Mouse (Mus musculus) CH12.LX (cell line): Measurements from ENCODE around the gene Gm20458. TPM values are rescaled to one million over a fixed set of nuclear protein-coding genes. Genes with fewer than 3 reads are reported as not detected.

Experiments
- DNase-seq: peaks from one replicate; pipeline ENCODE4 v3.0.0-alpha.2; 2013; ENCODE audit errors: extremely low read depth
- H3K27ac ChIP-seq: 2 replicates; pipeline ENCODE4 v1.5.1; 2012; ENCODE audit warnings: low read depth, mild to moderate bottlenecking, control low read depth, moderate library complexity; ENCODE audit not compliant: insufficient read depth
- H3K27me3 ChIP-seq: replicated peaks from 2 replicates; pipeline ENCODE3; 2012; ENCODE audit warnings: inconsistent platforms
- H3K36me3 ChIP-seq, 2 experiments: replicated peaks in 1 of 2; 2 replicates each; pipeline versions ENCODE3 to v1.6.1; 2012; ENCODE audit warnings: inconsistent platforms in 1 of 2, low read length in 1 of 2, mild to moderate bottlenecking in 1 of 2, mixed read lengths in 1 of 2, moderate library complexity in 1 of 2; ENCODE audit not compliant: control insufficient read depth in 1 of 2, insufficient read depth in 1 of 2
- H3K4me1 ChIP-seq, 2 experiments: 2 replicates each; pipeline ENCODE4 v1.6.1; 2012; ENCODE audit warnings: inconsistent platforms in 1 of 2, moderate library complexity in 1 of 2; ENCODE audit not compliant: insufficient read depth in 2 of 2, control insufficient read depth in 1 of 2
- H3K4me2 ChIP-seq: 2 replicates; pipeline ENCODE4 v1.6.1; 2012; ENCODE audit warnings: low read depth, mild to moderate bottlenecking, control low read depth; ENCODE audit not compliant: poor library complexity, insufficient read depth, severe bottlenecking
- H3K4me3 ChIP-seq, 3 experiments: fragments of 150-350 bp in 1 of 3; sonication (generic) in 1 of 3; replicated peaks in 1 of 3; 2 replicates each; pipeline versions ENCODE3 to v1.5.1; 2011 to 2012; ENCODE audit warnings: low read depth in 2 of 3, low read length in 2 of 3, mild to moderate bottlenecking in 2 of 3, moderate library complexity in 2 of 3, control low read depth in 1 of 3, improper control_type of control experiment in 1 of 3, inconsistent platforms in 1 of 3, mixed read lengths in 1 of 3; ENCODE audit not compliant: poor library complexity in 1 of 3
- H3K79me2 ChIP-seq: replicated peaks from 2 replicates; pipeline ENCODE4 v1.6.1; 2012; ENCODE audit warnings: mild to moderate bottlenecking, moderate library complexity; ENCODE audit not compliant: control insufficient read depth, poor library complexity, insufficient read depth, severe bottlenecking; ENCODE audit errors: extremely low read depth
- H3K9ac ChIP-seq: 2 replicates; pipeline ENCODE4 v1.6.1; 2012; ENCODE audit warnings: low read depth, mild to moderate bottlenecking, control low read depth, moderate library complexity; ENCODE audit not compliant: insufficient read depth
- H3K9me3 ChIP-seq: replicated peaks from 2 replicates; pipeline ENCODE3; 2012; ENCODE audit warnings: low read length, inconsistent platforms, mixed read lengths
- CHD2 ChIP-seq: IDR thresholded peaks from 2 replicates; pipeline ENCODE4 v1.6.1; 2011; ENCODE audit warnings: low read length, improper control_type of control experiment
- CTCF ChIP-seq, 2 experiments: IDR thresholded peaks in 1 of 2; conservative IDR thresholded peaks in 1 of 2; 2 replicates each; pipeline ENCODE4 v1.5.1; 2011 to 2012; ENCODE audit warnings: low read depth in 2 of 2, low read length in 2 of 2, improper control_type of control experiment in 1 of 2, inconsistent platforms in 1 of 2, mild to moderate bottlenecking in 1 of 2, moderate library complexity in 1 of 2
- E2F4 ChIP-seq: IDR thresholded peaks from 2 replicates; pipeline ENCODE4 v1.6.1; 2011; ENCODE audit warnings: low read depth, low read length, improper control_type of control experiment; ENCODE audit not compliant: insufficient replicate concordance
- ELF1 ChIP-seq: IDR thresholded peaks from 2 replicates; pipeline ENCODE4 v1.6.1; 2014; ENCODE audit warnings: low read depth, mild to moderate bottlenecking, inconsistent platforms, low read length, improper control_type of control experiment
- ETS1 ChIP-seq: conservative IDR thresholded peaks from 2 replicates; pipeline ENCODE4 v1.6.1; 2012; ENCODE audit warnings: low read depth, mild to moderate bottlenecking, inconsistent platforms, low read length, improper control_type of control experiment, moderate library complexity
- GABPA ChIP-seq: IDR thresholded peaks from 2 replicates; pipeline ENCODE4 v1.6.1; 2012; ENCODE audit warnings: low read depth, low read length, improper control_type of control experiment, inconsistent platforms; ENCODE audit not compliant: insufficient replicate concordance
- HCFC1 ChIP-seq: IDR thresholded peaks from 2 replicates; pipeline ENCODE4 v1.6.1; 2012; ENCODE audit warnings: low read depth, mild to moderate bottlenecking, inconsistent platforms, low read length, improper control_type of control experiment
- IRF4 ChIP-seq: IDR thresholded peaks from 2 replicates; pipeline ENCODE4 v1.6.1; 2014; ENCODE audit warnings: low read depth, mild to moderate bottlenecking, inconsistent platforms, low read length, improper control_type of control experiment
- JUN ChIP-seq: IDR thresholded peaks from 2 replicates; pipeline ENCODE4 v1.6.1; 2011; ENCODE audit warnings: low read depth, mild to moderate bottlenecking, low read length, improper control_type of control experiment, moderate library complexity; ENCODE audit not compliant: insufficient read depth
- KAT2A ChIP-seq: IDR thresholded peaks from 2 replicates; pipeline ENCODE4 v1.6.1; 2012; ENCODE audit warnings: low read length, improper control_type of control experiment, inconsistent platforms; ENCODE audit not compliant: insufficient replicate concordance
- MAX ChIP-seq: IDR thresholded peaks from 2 replicates; pipeline ENCODE4 v1.6.1; 2011; ENCODE audit warnings: low read length, improper control_type of control experiment
- MAZ ChIP-seq: IDR thresholded peaks from 2 replicates; pipeline ENCODE4 v1.6.1; 2012; ENCODE audit warnings: low read depth, mild to moderate bottlenecking, inconsistent platforms, low read length, improper control_type of control experiment, moderate library complexity
- MEF2A ChIP-seq: IDR thresholded peaks from 2 replicates; pipeline ENCODE4 v1.6.1; 2014; ENCODE audit warnings: low read depth, mild to moderate bottlenecking, inconsistent platforms, low read length, improper control_type of control experiment, borderline replicate concordance
- MXI1 ChIP-seq: IDR thresholded peaks from 2 replicates; pipeline ENCODE4 v1.6.1; 2011; ENCODE audit warnings: mild to moderate bottlenecking, low read depth, low read length, improper control_type of control experiment
- NELFE ChIP-seq: IDR thresholded peaks from 2 replicates; pipeline ENCODE4 v1.6.1; 2011; ENCODE audit warnings: low read depth, low read length, improper control_type of control experiment
- RAD21 ChIP-seq: IDR thresholded peaks from 2 replicates; pipeline ENCODE4 v1.6.1; 2011; ENCODE audit warnings: low read depth, mild to moderate bottlenecking, low read length, improper control_type of control experiment, moderate library complexity
- RCOR1 ChIP-seq: conservative IDR thresholded peaks from 2 replicates; pipeline ENCODE4 v1.6.1; 2012; ENCODE audit warnings: low read depth, mild to moderate bottlenecking, inconsistent platforms, low read length, improper control_type of control experiment
- TCF12 ChIP-seq: IDR thresholded peaks from 2 replicates; pipeline ENCODE4 v1.6.1; 2014; ENCODE audit warnings: low read depth, mild to moderate bottlenecking, inconsistent platforms, low read length, improper control_type of control experiment
- UBTF ChIP-seq: IDR thresholded peaks from 2 replicates; pipeline ENCODE4 v1.6.1; 2012; ENCODE audit warnings: low read depth, mild to moderate bottlenecking, inconsistent platforms, low read length, improper control_type of control experiment, moderate library complexity
- USF1 ChIP-seq: IDR thresholded peaks from 2 replicates; pipeline ENCODE4 v1.6.1; 2014; ENCODE audit warnings: low read depth, mild to moderate bottlenecking, inconsistent platforms, low read length, improper control_type of control experiment
- USF2 ChIP-seq: conservative IDR thresholded peaks from 2 replicates; pipeline ENCODE4 v1.6.1; 2011; ENCODE audit warnings: low read depth, low read length, improper control_type of control experiment
- ZC3H11A ChIP-seq: IDR thresholded peaks from 2 replicates; pipeline ENCODE4 v1.6.1; 2012; ENCODE audit warnings: low read depth, mild to moderate bottlenecking, inconsistent platforms, low read length, improper control_type of control experiment
- ZKSCAN1 ChIP-seq: IDR thresholded peaks from 2 replicates; pipeline ENCODE4 v1.6.1; 2012; ENCODE audit warnings: low read depth, inconsistent platforms, low read length, improper control_type of control experiment, borderline replicate concordance
- ZMIZ1 ChIP-seq: IDR thresholded peaks from 2 replicates; pipeline ENCODE4 v1.6.1; 2012; ENCODE audit warnings: low read depth, mild to moderate bottlenecking, inconsistent platforms, low read length, improper control_type of control experiment
- dilution Hi-C: fragments of 300-500 bp; cut with MboI; formaldehyde crosslinking; loops from 2 replicates; pipeline ENCODE4 v1.14.3; 2020; ENCODE audit warnings: low sequenced_read_pairs; ENCODE audit not compliant: extremely low pct_unique_long_range_greater_than_20kb, extremely low pct_ligation_motif_present
- in situ Hi-C: fragments of 300-500 bp; cut with MboI; formaldehyde crosslinking; loops from 3 replicates; pipeline ENCODE4 v1.14.3; 2019; ENCODE audit warnings: low sequenced_read_pairs, low pct_ligation_motif_present, low pct_unique_long_range_greater_than_20kb, mixed read lengths
- polyA plus RNA-seq: library from polyadenylated mRNA; unstranded; fragments of >175 nt; gene quantifications from 2 replicates; pipeline ENCODE4 v1.2.1, GENCODE M21; 2012; ENCODE audit warnings: low read depth; ENCODE audit not compliant: insufficient read length
- total RNA-seq, 2 experiments: library from RNA; depleted of rRNA; stranded (reverse); fragments of 300-350 nt in 1 of 2; fragments of >200 nt in 1 of 2; gene quantifications; 2 replicates each; pipeline ENCODE4 v1.2.3; 2012 to 2014

Gm20458 gene
- total and polyA plus RNA-seq, 3 experiments: 0.31 to 1.1 (median 0.74) TPM

- TF ChIP-seq CHD2 (no peak), MXI1 (no peak), E2F4 (no peak), USF2 (no peak), RAD21 (no peak), ETS1 (no peak), MAZ (no peak), JUN (no peak), MEF2A (no peak), MAX (no peak), ELF1 (no peak), ZC3H11A (no peak), IRF4 (no peak), TCF12 (no peak)
- Histone ChIP-seq H3K4me3 (no peak overlapping the region), H3K79me2 (no peaks in the 10 kb centered on the region; the same call in 1 of the 2 replicates), H3K36me3 (peaks cover 63 to 90% of the 10 kb centered on the region in 2 experiments), H3K27ac (no peak overlapping the region), H3K4me1 (no peaks in the 10 kb centered on the region), H3K27me3 (no peaks in the 10 kb centered on the region), H3K4me2 (no peak overlapping the region), H3K9ac (no peak overlapping the region), H3K9me3 (peaks cover 15% of the 10 kb centered on the region)
- DNase-seq: no peak
- dilution Hi-C loops: no loop called here
- in situ Hi-C loops: loop anchor here (5.0 kb wide), 1 partner anchor 38 kb away; no protein-coding TSS in a partner anchor
Measured at GRCm38 (mm10) chr2:164505619-164506347, 45.0 kb downstream of the Gm20458 start.

GRCm38 (mm10) chr2:164507811-164508210 lies 47.0 kb downstream of the Gm20458 start:
- H3K36me3 ChIP-seq: peaks cover 46 to 80% of the 10 kb centered on the region in 2 experiments
- H3K79me2 ChIP-seq: no peaks in the 10 kb centered on the region
- H3K4me2 ChIP-seq: no peak overlapping the region
- no peaks in the 10 kb centered on the region for H3K4me1 ChIP-seq
- in situ Hi-C loops (loop anchor here (5.0 kb wide), 1 partner anchor 41 kb away; no protein-coding TSS in a partner anchor), dilution Hi-C loops (no loop called here)
- no peak for DNase-seq
- H3K9ac ChIP-seq: no peak overlapping the region
- no peak overlapping the region for H3K27ac ChIP-seq
- H3K4me3 ChIP-seq: no peak overlapping the region
- no peaks in the 10 kb centered on the region for H3K27me3 ChIP-seq
- TF ChIP-seq MAZ (no peak), CTCF (conservative IDR thresholded peaks at IDR 0.05 in 1 of 2, IDR thresholded peaks at IDR 0.05 in 1 of 2; ENCODE audit: low read depth in 2 of 2, low read length in 2 of 2) (no peak), USF1 (no peak), TCF12 (no peak), ZC3H11A (no peak), UBTF (no peak), RCOR1 (no peak), ZMIZ1 (no peak), KAT2A (no peak), NELFE (no peak), GABPA (no peak), ZKSCAN1 (no peak), HCFC1 (no peak), CHD2 (no peak)
- H3K9me3 ChIP-seq: peaks cover 15% of the 10 kb centered on the region
